Mouse (Mus musculus): ENCODE measurements around the gene Zfp618.

- TF ChIP-seq GATA1 (IDR thresholded peaks at IDR 0.05; ENCODE audit: borderline replicate concordance, low read length) (no peak), FLI1 (IDR thresholded peaks at IDR 0.05; ENCODE audit: low read length) (no peak)
These were observed 73.6 kb downstream of the Zfp618 start for GRCm38 (mm10) chr4:63038937-63039336.
